Mouse (Mus musculus) erythroblast, embryonic 14.5 days (primary cell): ENCODE results near the gene Tbc1d22a. TPM values are rescaled to one million over a fixed set of nuclear protein-coding genes. Genes with fewer than 3 reads are reported as not detected.
"Not testable (repeated sequence)": the region's sequence is repeated elsewhere in the genome, so short reads cannot be mapped to it uniquely, and the experiment has no call there.

Experiments used
- H3K27me3 ChIP-seq: 2 replicates; pipeline ENCODE4 v1.6.1; 2012; ENCODE audit warnings: inconsistent platforms; ENCODE audit not compliant: control insufficient read depth
- H3K36me3 ChIP-seq: 2 replicates; pipeline ENCODE4 v1.6.1; 2012; ENCODE audit warnings: mild to moderate bottlenecking, inconsistent platforms; ENCODE audit not compliant: control insufficient read depth
- H3K4me1 ChIP-seq: 2 replicates; pipeline ENCODE4 v1.6.1; 2012; ENCODE audit warnings: inconsistent platforms; ENCODE audit not compliant: control insufficient read depth
- H3K4me3 ChIP-seq: replicated peaks from 2 replicates; pipeline ENCODE3; 2012; ENCODE audit warnings: moderate library complexity, mild to moderate bottlenecking, inconsistent platforms
- H3K9me3 ChIP-seq: 2 replicates; pipeline ENCODE4 v1.6.1; 2012; ENCODE audit warnings: low read length, inconsistent platforms, mixed read lengths; ENCODE audit not compliant: control insufficient read depth
- GATA1 ChIP-seq: IDR thresholded peaks from 2 replicates; pipeline ENCODE4 v1.6.1; 2012; ENCODE audit warnings: low read length, inconsistent platforms, mixed read lengths
- TAL1 ChIP-seq: IDR thresholded peaks from 3 replicates; pipeline ENCODE4 v1.6.1; 2012; ENCODE audit warnings: low read length, inconsistent platforms, mixed read lengths
- polyA plus RNA-seq: library from polyadenylated mRNA; stranded (reverse); fragments of >175 nt; gene quantifications from 2 replicates; pipeline ENCODE4 v1.2.3, GENCODE M21; 2012

Gene Tbc1d22a
- polyA plus RNA-seq, 1 experiment: 0.92 TPM

DNA sequence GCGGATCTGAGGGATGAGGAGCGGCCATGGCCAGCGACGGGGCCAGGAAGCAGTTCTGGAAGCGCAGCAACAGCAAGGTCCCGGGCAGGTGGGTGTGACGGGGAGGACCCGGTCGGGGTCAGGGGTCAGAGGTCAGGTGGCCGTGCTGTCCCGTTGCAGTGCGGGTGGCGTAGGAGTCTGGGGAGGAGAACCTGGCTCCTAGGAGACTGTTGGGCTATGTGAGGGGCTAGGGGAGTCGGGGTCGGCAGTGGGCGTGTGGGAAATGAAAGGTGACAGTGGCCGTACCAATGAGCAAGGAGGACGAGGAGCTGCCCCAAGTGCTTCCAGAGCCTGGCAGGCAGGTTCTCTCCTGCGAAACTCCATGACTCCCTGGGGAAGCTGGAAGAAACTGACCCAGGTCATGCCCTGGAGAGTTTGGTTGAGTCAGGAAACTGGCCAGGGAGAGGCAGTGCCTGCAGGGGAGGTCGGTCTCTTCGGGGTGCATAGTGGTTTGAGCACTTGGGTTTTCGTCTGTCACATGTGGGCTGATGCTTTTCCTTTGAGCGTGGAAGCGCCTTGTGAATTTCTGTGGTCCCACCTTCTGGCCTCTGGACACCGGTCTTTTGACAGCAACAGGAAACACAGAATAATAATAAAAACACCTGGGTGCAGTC, 416 bp downstream of the Tbc1d22a start:
- H3K4me3 ChIP-seq: peak overlapping the region; percentile 97

DNA sequence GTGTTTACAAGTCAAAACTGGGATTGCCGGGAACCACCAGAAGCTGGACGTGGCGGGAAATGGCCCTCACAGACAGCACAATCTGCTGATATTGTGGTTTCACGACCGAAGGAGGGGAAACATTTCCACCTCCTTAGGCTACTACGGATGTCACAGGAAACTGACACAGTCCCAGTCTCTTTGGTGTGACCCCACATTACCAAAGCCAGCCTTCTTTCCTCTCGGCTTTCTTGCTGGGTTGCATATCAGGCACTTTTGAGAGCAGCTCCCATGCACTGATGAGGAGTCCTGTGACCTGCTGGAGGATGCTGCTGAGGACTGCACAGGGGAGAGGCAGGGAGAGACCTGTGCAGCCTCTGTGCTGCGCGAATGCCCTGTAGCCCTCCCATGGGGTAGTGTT, 2.4 kb downstream of the Tbc1d22a start:
- H3K36me3 ChIP-seq, H3K9me3 ChIP-seq, H3K27me3 ChIP-seq, H3K4me3 ChIP-seq: not testable (repeated sequence)
- H3K4me1 ChIP-seq: peaks cover 32% of the 10 kb centered on the region

More for the DNA sequence above, 416 bp downstream of the Tbc1d22a start:
- TF ChIP-seq GATA1 (no peak), TAL1 (no peak)
- peaks cover 35% of the 10 kb centered on the region for H3K4me1 ChIP-seq
- H3K9me3 ChIP-seq: no peaks in the 10 kb centered on the region
- H3K36me3 ChIP-seq: peaks cover 18% of the 10 kb centered on the region
- H3K27me3 ChIP-seq: no peaks in the 10 kb centered on the region

GRCm38 (mm10) chr15:86219534-86220228, 5.4 kb downstream of the Tbc1d22a start:
- no peaks in the 10 kb centered on the region; the same call in 1 of the 2 replicates for H3K36me3 ChIP-seq
- TF ChIP-seq TAL1 (no peak), GATA1 (no peak)
- H3K4me3 ChIP-seq: no peak overlapping the region
- peaks cover 3% of the 10 kb centered on the region; the same call in 1 of the 2 replicates for H3K9me3 ChIP-seq
- H3K27me3 ChIP-seq: no peaks in the 10 kb centered on the region
- peaks cover 14% of the 10 kb centered on the region for H3K4me1 ChIP-seq

GRCm38 (mm10) chr15:86220229-86220630, 6.0 kb downstream of the Tbc1d22a start:
- H3K4me1 ChIP-seq: peaks cover 8% of the 10 kb centered on the region
- H3K27me3 ChIP-seq: no peaks in the 10 kb centered on the region
- TF ChIP-seq TAL1 (no peak), GATA1 (no peak)
- no peak overlapping the region for H3K4me3 ChIP-seq
- no peaks in the 10 kb centered on the region; the same call in 1 of the 2 replicates for H3K36me3 ChIP-seq
- H3K9me3 ChIP-seq: peaks cover 3% of the 10 kb centered on the region; the same call in 1 of the 2 replicates

- no peaks in the 10 kb centered on the region; the same call in 1 of the 2 replicates for H3K36me3 ChIP-seq
- peaks cover 4% of the 10 kb centered on the region for H3K4me1 ChIP-seq
- TF ChIP-seq GATA1 (no peak), TAL1 (no peak)
- peaks cover 3% of the 10 kb centered on the region; the same call in 1 of the 2 replicates for H3K9me3 ChIP-seq
- H3K27me3 ChIP-seq: no peaks in the 10 kb centered on the region
- H3K4me3 ChIP-seq: no peak overlapping the region
Measured at GRCm38 (mm10) chr15:86220715-86221114, 6.5 kb downstream of the Tbc1d22a start.

- Histone ChIP-seq H3K27me3 (no peaks in the 10 kb centered on the region), H3K36me3 (no peaks in the 10 kb centered on the region; the same call in 1 of the 2 replicates), H3K9me3 (peaks cover 3% of the 10 kb centered on the region; the same call in 1 of the 2 replicates), H3K4me3 (no peak overlapping the region), H3K4me1 (peaks cover 4% of the 10 kb centered on the region)
- TF ChIP-seq TAL1 (no peak), GATA1 (no peak)
Measured at GRCm38 (mm10) chr15:86221369-86221768, 7.1 kb downstream of the Tbc1d22a start.

GRCm38 (mm10) chr15:86221901-86222300, 7.6 kb downstream of the Tbc1d22a start:
- not testable (repeated sequence) for H3K9me3 ChIP-seq, H3K4me1 ChIP-seq, H3K4me3 ChIP-seq, H3K36me3 ChIP-seq, H3K27me3 ChIP-seq

DNA sequence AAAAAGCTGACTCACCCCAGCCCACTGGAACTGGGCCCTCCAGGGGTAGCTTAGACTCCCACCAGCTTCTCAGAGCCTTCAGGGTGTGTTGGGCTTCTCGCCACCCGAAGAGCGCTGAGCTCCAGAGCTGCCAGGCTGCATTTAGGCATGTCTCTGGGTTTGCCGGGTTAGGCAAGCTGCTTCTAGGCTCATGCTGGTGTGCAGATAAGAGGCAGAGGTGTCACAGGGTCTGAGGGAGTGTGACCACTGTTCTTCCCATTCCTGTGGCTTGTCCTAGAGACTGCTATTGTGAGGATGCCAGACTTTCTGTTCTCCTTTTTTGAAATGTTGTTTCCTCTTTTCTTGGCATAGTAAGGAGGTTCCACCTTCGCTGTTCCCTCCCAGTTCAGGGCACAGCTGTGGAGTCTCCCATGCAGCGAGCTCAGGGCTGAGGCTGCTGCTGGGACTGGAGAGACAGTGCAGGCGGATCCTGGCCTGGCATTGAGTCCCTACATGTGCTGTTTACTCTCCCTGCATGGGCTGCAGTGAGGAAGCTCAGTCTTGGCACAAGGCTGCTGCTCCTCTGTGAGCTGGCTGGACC, 10.8 kb downstream of the Tbc1d22a start:
- H3K9me3 ChIP-seq: peaks cover 3% of the 10 kb centered on the region; the same call in 1 of the 2 replicates
- no peak for TF ChIP-seq GATA1
- no peak for TF ChIP-seq TAL1
- no peaks in the 10 kb centered on the region for H3K27me3 ChIP-seq
- H3K36me3 ChIP-seq: no peaks in the 10 kb centered on the region; the same call in 1 of the 2 replicates
- no peak overlapping the region for H3K4me3 ChIP-seq
- peaks cover 6% of the 10 kb centered on the region for H3K4me1 ChIP-seq

GRCm38 (mm10) chr15:86226221-86226620, 12.0 kb downstream of the Tbc1d22a start:
- no peaks in the 10 kb centered on the region for H3K27me3 ChIP-seq
- no peaks in the 10 kb centered on the region; the same call in 1 of the 2 replicates for H3K36me3 ChIP-seq
- peaks cover 3% of the 10 kb centered on the region; the same call in 1 of the 2 replicates for H3K9me3 ChIP-seq
- no peak overlapping the region for H3K4me3 ChIP-seq
- H3K4me1 ChIP-seq: peaks cover 6% of the 10 kb centered on the region
- no peak for TF ChIP-seq GATA1
- no peak for TF ChIP-seq TAL1
